Mouse (Mus musculus): ENCODE data around the gene Ankrd61.

Ankrd61 gene

GRCm38 (mm10) chr5:143897635-143898330 is at the start of gene Ankrd61:
TSS of gene Ankrd61 (minus strand) at chr5:143897685.
- no peak for DNase-seq (ENCODE audit: low spot score in 2 of 2)

- no peak for DNase-seq (ENCODE audit: low spot score in 2 of 2)
Measured at GRCm38 (mm10) chr5:143943231-143944125, 46.0 kb upstream of the Ankrd61 start.

GRCm38 (mm10) chr5:143941588-143941987 is 44.1 kb upstream of the Ankrd61 start:
- no peak for DNase-seq (ENCODE audit: low spot score in 2 of 2)

- no peak for DNase-seq (ENCODE audit: low spot score in 2 of 2)
Measured at GRCm38 (mm10) chr5:143936156-143936555, 38.7 kb upstream of the Ankrd61 start.

GRCm38 (mm10) chr5:143933875-143934274 is 36.4 kb upstream of the Ankrd61 start:
- no peak for DNase-seq (ENCODE audit: low spot score in 2 of 2)

GRCm38 (mm10) chr5:143933414-143933813 is 35.9 kb upstream of the Ankrd61 start:
- no peak for DNase-seq (ENCODE audit: low spot score in 2 of 2)

- DNase-seq (ENCODE audit: low spot score in 2 of 2) = no peak
Measured at GRCm38 (mm10) chr5:143932831-143933230, 35.3 kb upstream of the Ankrd61 start, which contains the start of gene Rsph10b. TSS of gene Rsph10b (plus strand) at chr5:143933035.

- no peak for DNase-seq (ENCODE audit: low spot score in 2 of 2)
Measured at GRCm38 (mm10) chr5:143931863-143932580, 34.5 kb upstream of the Ankrd61 start.

GRCm38 (mm10) chr5:143930656-143931055 is 33.2 kb upstream of the Ankrd61 start:
- DNase-seq (ENCODE audit: low spot score in 2 of 2) = no peak

- no peak for DNase-seq (ENCODE audit: low spot score in 2 of 2)
Measured at GRCm38 (mm10) chr5:143929291-143929690, 31.8 kb upstream of the Ankrd61 start.

GRCm38 (mm10) chr5:143927875-143928274 is 30.4 kb upstream of the Ankrd61 start, which contains the start of gene Gm42421:
TSS of gene Gm42421 (plus strand) at chr5:143928175.
- DNase-seq (ENCODE audit: low spot score in 2 of 2) = no peak

- no peak for DNase-seq (ENCODE audit: low spot score in 2 of 2)
Measured at GRCm38 (mm10) chr5:143924781-143925452, 27.4 kb upstream of the Ankrd61 start.

GRCm38 (mm10) chr5:143918120-143918519 is 20.6 kb upstream of the Ankrd61 start:
- no peak for DNase-seq (ENCODE audit: low spot score in 2 of 2)

GRCm38 (mm10) chr5:143917418-143917817 is 19.9 kb upstream of the Ankrd61 start:
- DNase-seq (ENCODE audit: low spot score in 2 of 2) = peak in 1 of 2 experiments; percentile 57

- no peak for DNase-seq (ENCODE audit: low spot score in 2 of 2)
Measured at GRCm38 (mm10) chr5:143916221-143916620, 18.7 kb upstream of the Ankrd61 start.

- DNase-seq (ENCODE audit: low spot score in 2 of 2) = peak; percentile 89 to 91
Measured at GRCm38 (mm10) chr5:143909417-143910400, 12.2 kb upstream of the Ankrd61 start, which contains the start of the genes Aimp2 and Pms2. TSS of gene Aimp2 (minus strand) at chr5:143909847. TSS of gene Pms2 (plus strand) at chr5:143909964.

GRCm38 (mm10) chr5:143908926-143909325 is 11.4 kb upstream of the Ankrd61 start:
- no peak for DNase-seq (ENCODE audit: low spot score in 2 of 2)

- DNase-seq (ENCODE audit: low spot score in 2 of 2) = no peak
Measured at GRCm38 (mm10) chr5:143906429-143906828, 8.9 kb upstream of the Ankrd61 start.

GRCm38 (mm10) chr5:143903813-143904212 is 6.3 kb upstream of the Ankrd61 start:
- no peak for DNase-seq (ENCODE audit: low spot score in 2 of 2)

- DNase-seq (ENCODE audit: low spot score in 2 of 2) = no peak
Measured at GRCm38 (mm10) chr5:143902111-143902510, 4.6 kb upstream of the Ankrd61 start.

Data from thymus, postnatal 10 days (tissue).